Mouse (Mus musculus) induced T-regulatory cell, adult 2 months (primary cell): ENCODE measurements around the gene Podnl1.

Experiments
- DNase-seq: peaks from one replicate; pipeline ENCODE4 v3.0.0-alpha.2; 2012; ENCODE audit warnings: low read depth

Gene Podnl1

GRCm38 (mm10) chr8:84127202-84127901 is 1.6 kb downstream of the Podnl1 start:
- peak; percentile 98 for DNase-seq

- peak; percentile 82 for DNase-seq
These were observed 2.5 kb downstream of the Podnl1 start for GRCm38 (mm10) chr8:84128277-84128676.

- DNase-seq, result no peak
These were observed 5.0 kb downstream of the Podnl1 start for GRCm38 (mm10) chr8:84130806-84131205.

DNA sequence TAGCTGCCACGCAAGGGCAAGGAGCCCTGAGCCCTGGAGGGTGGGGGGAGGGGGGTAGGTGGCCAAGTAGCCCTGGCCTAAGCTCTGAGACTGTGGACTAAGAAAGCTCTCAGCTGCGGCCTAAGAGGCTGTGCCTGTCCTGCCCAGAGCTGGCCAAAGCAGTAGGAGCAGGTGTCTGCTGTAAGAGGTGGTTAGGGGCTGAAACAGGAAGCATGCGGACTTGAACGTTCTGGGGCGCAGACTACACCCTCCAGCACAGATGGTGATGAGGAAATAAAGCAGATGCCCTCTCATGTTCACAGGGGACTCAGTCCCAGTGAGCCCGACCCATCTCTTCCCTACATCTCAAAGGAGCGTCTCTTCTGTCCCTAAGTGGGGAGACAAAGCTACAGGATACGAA is 6.4 kb downstream of the Podnl1 start:
- DNase-seq, result peak; percentile 54

DNA sequence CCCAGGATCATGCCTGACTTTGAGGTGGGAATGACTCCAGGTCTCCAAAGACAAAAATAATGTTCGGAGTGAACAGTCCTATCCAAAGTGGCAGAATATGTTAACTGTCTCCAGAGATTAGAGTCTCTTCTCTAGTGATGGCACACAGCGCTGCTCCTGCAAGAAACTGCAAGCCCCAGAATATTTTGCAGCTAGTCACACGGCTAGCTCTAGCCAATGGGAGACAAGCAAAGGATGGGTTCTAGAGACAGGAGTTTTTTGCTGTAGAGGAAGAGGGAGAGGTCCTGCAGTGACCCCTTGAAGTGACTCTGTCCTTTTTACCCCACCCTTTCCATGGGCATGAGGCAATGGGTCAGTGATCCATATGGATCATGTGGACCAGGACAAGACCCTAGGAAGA is 12.1 kb downstream of the Podnl1 start:
- DNase-seq, result no peak

GRCm38 (mm10) chr8:84140838-84141237 is 15.0 kb downstream of the Podnl1 start:
- no peak for DNase-seq

- DNase-seq, result no peak
These were observed 19.0 kb downstream of the Podnl1 start for GRCm38 (mm10) chr8:84144636-84145245.

DNA sequence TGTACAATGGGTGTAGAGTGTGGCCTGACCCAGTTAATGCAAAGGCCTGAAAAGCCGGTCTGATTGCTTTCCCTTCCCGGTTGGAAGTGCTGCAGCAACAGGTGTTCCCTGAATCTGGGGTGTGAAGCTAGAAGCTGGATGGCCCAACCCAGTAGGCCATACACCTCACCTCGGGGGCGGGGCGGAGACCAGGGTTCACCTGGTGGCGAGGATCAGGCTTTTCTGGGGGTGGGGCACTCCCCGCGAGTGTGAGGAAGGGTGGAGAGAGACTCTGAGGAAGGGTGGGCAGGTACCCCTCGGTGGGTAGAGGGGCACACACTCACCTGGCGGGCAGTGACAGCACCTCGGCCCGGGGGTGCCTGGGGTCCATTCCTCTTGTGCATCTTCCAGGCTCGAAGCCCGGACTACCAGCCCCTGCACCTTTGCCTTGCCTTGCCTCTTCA is 21.6 kb downstream of the Podnl1 start:
- no peak for DNase-seq

DNA sequence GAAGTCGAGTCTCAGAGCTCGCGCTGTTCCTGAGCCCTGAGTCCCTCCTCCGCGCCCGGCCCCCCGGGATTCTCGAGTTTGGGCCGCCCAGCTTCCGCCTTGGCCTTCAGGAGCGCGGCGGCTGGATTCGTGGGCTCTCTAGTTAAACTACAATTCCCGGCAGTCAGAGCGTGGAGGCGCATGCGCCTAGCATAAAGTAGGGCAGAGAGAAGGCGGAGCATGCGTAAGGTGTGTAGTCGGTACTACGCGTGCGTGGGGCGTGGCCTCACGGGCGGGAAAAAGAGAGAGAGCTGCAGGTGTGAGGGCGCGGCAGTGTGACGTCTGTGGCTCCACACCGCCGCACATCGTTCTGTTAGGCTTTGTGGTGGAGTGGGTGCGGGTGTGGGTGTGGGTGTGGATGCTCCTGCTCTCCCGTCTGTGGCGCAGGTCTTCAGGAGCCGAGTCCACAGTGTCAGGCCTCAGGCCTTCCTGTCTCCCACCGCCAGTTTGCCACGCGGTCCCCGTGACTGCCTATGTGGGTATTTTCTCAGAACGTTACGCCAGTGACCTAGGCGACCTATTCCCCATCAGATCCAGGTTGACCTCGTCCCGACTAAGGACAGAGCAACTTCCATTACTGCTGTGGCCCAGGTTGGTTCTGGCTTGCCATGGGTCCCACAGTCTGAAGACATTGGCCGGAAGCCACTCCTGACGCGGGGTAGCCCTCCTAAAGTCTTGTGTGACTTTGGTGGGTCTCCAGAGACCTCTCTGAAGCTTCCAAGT is 22.2 kb downstream of the Podnl1 start, which contains the start of the genes Cc2d1a and 4930432K21Rik:
Gene Cc2d1a, minus strand, starts transcription at position 168 of the 762 bp plus-strand sequence.
Gene 4930432K21Rik, plus strand, starts transcription at position 257 of the 762 bp plus-strand sequence.
- peak; percentile 99 for DNase-seq

DNA sequence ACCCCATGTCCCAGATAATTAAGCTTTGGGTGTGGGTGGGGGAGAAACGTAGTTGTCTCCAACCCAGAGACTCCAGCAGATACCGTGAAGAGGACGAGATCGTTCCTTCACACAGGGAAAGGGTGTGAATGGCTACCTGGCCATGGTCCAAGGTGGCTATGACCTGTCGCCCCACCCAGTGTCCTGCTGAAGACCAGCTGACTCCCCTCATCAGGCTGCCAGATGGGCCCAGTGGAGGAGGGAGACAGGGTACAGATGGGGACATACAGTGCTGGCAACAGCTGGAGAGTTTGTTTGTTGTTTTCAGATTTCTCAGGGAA is 22.7 kb downstream of the Podnl1 start:
- DNase-seq, result no peak

- no peak for DNase-seq
These were observed 23.4 kb downstream of the Podnl1 start for GRCm38 (mm10) chr8:84149181-84149580.

DNA sequence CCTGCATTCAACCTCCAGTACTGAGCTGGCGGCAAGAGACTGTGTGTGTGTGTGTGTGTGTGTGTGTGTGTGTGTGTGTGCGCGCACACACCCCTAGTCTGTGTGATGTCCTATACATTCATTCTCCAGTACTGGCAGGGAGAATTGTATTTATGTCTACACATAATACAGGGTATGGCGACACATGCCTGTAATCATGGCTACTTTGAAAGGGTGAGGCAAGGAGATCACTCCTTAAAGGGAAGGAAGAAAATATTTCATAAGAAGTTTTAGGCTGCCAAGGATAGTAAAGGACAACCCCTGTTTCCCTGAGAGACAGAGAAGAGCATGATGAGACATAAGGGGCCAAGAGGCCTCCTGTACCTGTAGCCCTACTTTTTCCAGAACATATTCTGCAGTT is 31.8 kb downstream of the Podnl1 start:
- DNase-seq, result no peak

DNA sequence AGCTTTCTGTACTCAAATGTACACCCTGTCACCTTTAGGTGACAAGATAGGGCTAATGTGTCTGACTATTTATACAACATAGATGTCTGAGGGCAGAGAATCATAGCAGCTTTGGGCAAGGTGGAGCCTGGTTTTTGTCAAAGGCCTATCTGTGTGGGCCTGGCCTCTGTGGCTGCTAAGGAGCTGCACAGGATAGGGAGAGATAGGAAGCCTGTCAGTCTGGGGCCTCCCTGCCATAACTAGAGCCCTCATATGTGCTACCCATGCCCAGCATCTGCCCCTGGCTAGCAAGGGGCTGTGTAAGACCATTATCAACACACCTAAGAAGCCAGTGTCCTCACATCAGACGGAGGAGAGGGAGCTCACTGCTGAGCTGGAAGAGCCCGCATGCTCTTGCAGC is 41.9 kb downstream of the Podnl1 start:
- no peak for DNase-seq

DNA sequence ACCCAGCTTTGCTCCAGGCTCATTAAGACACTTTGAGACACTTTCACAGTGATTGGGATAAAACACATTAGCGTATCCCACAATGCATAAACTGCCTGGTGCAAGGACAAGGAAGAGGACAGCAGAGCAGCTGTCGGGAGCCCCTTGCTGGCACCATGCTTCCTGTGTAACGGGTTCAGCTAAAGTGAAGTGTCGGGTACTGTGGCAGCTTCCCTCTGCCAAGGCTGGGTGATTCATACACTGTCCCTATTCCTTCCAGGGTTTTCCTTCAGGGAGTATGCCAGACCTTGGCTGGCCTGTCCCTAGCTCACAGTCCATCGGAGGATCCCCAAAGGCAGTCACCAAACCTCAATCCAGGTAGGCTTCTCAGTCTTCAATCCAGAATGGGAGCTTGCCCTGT is 44.3 kb downstream of the Podnl1 start:
- DNase-seq, result no peak

DNA sequence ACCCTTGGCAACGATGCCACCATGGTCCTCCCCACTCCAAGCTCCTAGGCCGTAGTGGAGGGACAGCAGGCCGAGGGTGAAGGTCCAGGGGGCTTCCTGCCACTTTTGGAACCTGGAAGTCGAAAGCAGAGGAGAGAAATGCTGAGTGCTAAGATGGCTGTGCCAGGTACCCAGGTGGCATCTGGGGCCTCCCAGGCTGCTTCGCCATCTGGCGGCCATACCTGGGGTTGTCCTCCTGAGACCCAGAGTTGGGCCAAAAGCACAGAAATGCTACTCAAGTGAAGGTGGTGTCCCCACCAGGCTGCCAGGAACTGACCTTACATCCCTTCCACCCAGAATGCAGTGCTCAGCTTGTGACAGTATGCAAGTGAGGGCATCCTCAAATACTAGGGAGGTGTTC is 48.1 kb downstream of the Podnl1 start:
- peak; percentile 83 for DNase-seq

GRCm38 (mm10) chr8:84176560-84176959 is 50.8 kb downstream of the Podnl1 start:
- no peak for DNase-seq

DNA sequence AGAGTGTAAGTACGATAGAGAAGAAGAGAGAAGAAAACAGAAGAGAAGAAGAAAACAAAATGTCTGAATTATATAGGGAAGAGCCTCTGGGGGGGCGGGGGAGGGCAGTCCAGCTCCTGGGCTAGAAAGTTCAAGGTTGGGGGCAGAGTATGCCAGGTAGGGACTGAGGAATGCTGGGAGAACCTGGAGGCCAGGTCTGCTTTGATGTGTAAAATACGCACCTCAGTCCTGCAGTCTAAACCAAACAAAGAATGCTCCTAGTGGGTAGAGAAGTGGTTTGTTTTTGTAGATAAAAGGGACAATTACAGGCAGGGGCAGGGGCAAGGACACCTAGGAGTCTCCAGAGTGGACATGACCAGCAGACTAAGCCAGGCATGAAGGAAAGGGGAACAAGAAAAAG is 51.6 kb downstream of the Podnl1 start:
- no peak for DNase-seq

DNA sequence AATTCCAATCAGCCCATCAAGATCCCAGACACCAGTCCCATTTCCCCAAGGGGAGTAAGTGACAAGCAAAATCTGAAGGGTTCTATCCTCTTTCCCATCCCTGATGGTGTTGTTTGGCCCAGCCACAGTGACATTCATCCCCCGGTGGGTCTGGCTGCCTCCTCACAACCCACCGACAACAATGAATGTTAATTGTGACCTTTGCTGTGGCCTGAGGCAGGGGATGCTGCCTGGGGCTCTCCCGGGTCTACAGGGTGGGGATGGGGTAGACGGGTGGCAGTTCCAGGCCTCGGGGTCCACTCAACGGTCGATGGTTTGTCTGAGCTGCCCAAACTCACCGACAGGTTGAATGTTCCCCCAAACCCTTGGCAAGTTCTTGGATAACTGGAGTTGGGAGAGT is 52.8 kb downstream of the Podnl1 start:
- no peak for DNase-seq

DNA sequence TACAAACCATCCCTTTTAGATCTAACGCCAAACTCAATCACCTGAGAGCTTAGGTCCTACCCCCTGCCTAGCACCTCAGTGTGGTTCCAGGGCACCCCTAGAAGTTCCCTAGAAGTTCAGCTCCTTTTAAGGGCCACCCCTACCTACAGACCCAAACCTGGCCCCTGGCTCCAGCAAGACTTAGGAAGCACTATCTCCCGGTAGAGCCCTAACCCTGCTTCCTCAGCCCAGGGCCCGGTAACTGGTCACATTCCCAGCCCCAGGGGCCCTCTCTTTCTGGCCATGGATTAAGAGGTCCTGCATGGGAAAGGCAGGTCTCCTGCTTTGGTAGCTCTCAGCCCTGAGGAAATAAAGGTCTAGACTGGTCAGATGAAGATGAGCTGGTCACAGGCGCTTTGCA is 54.2 kb downstream of the Podnl1 start:
- no peak for DNase-seq

GRCm38 (mm10) chr8:84180530-84181190 is 54.9 kb downstream of the Podnl1 start:
- DNase-seq, result peak; percentile 47
